Mouse (Mus musculus): Measurements from ENCODE around the gene Wdr46.

DNA sequence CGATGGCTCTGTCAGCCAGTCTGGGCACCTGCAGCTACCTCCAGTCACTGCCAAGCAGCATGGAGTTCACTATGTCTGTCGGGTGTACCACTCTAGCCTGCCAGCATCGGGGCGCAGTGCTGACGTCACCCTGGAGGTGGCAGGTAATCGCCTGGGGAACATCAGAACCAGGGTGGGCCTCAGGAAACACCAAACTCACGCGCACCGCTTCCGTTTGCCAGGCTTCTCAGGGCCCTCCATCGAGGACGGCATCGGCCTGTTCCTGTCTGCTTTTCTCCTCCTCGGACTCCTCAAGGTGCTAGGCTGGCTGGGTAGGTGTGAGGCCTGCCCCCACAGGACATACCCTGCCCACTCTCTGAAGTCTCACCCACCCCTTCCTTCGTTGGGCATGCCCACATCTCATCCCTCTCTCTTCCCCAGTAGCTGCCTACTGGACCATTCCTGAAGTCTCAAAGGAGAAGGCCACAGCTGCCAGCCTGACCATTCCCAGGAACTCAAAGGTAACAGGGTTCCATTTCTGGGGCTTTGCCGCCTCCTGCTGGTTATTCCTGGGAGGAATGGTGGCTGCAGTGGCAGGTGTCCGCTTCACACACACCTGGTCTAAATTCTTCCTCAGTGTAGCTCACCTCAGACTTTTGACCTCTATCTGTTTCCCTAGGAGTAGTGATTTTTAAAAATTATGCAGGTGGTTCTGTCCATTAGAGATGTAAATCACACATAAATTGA is 14.1 kb upstream of the Wdr46 start:
- TF ChIP-seq CTCF (IDR thresholded peaks at IDR 0.05; ENCODE audit: low read depth, low read length) (no peak), POLR2A (IDR thresholded peaks at IDR 0.05; ENCODE audit: borderline replicate concordance, low read depth, low read length) (no peak)
